Mouse (Mus musculus): ENCODE data around the gene Klf9. TPM values are rescaled to one million over a fixed set of nuclear protein-coding genes. Genes with fewer than 3 reads are reported as not detected.

Klf9 gene
- polyA plus RNA-seq, 1 experiment = 132 TPM

DNA sequence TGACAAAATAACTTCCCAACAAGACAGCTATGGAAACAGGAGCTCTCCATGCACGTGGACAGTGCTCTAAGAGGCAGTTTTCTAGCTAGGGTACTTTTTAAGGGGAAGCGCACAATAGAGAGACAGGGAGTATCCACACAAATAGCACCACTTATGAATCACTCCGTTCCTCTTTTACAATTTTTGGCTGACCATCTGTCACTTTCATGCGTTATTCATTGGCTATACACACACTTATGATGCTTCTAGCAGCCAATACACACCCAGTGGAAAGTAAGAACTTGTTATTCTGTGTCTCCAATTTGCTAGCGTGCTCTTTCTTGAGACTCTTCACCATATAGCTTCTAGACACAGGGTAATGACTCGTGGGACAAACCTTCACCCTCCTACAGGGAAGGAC lies 46.7 kb downstream of the Klf9 start:
- TF ChIP-seq CTCF (IDR thresholded peaks at IDR 0.05; ENCODE audit: insufficient read depth, low read depth, low read length) (no peak), POLR2A (IDR thresholded peaks at IDR 0.05; ENCODE audit: insufficient read depth, low read depth, low read length) (no peak)
- WGBS = 80% methylated on average over 6 of the region's 6 CpGs

DNA sequence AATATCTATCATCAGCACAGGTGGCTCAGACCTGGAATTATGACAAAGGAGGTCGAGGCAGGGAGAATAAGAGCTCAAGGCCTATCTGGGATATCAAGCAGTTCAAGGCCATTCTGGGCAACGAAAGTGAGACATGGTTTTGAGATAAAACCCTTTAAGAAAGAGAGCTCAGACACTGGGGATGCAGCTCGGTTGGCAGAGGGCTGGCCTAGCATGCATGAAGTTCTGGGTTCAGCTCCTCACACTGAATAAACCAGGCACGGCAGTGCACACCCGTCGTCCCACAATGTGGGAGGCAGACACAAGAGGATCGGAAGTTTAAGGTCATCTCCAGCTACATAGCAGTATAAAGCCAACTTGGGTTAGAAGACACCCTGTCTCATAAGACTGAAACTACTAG lies 48.0 kb downstream of the Klf9 start:
- 95% methylated on average over 7 of the region's 7 CpGs for WGBS

More for the DNA sequence above, 46.7 kb downstream of the Klf9 start:
- H3K4me1 ChIP-seq (ENCODE audit: control insufficient read depth, insufficient read depth, low read length) = 0 out of 2 replicates have a peak, but pooled peaks cover 5% of the 10 kb centered on the region
- H3K27ac ChIP-seq (ENCODE audit: insufficient read depth, low read depth, low read length) = no peak overlapping the region
- H3K4me3 ChIP-seq (ENCODE audit: insufficient read depth, low read depth, low read length) = no peak overlapping the region

DNA sequence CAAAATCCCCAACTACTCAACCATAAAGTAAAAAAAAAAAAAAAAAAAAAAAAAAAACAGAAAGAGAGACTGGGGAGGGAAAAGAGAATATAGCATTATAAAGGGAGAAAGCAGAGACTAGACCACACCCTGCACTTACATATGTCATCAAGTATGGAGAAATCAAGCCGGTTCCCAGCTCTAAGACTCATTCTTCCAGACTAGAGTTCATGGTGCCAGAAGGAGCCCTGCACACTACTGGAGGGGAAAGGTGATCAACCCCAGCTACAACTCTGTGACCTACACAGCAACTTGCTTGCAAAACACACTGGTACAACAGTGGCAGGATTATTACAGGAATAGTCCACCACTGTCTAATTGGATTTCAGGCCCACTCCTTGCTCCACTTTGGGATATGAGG lies 48.7 kb downstream of the Klf9 start:
- no peak for TF ChIP-seq CTCF (IDR thresholded peaks at IDR 0.05; ENCODE audit: insufficient read depth, low read depth, low read length)
- TF ChIP-seq POLR2A (IDR thresholded peaks at IDR 0.05; ENCODE audit: insufficient read depth, low read depth, low read length) = no peak

More for the DNA sequence above, 48.0 kb downstream of the Klf9 start:
- Histone ChIP-seq H3K4me3 (ENCODE audit: insufficient read depth, low read depth, low read length) (no peak overlapping the region), H3K27ac (ENCODE audit: insufficient read depth, low read depth, low read length) (no peak overlapping the region), H3K4me1 (ENCODE audit: control insufficient read depth, insufficient read depth, low read length) (0 out of 2 replicates have a peak, but pooled peaks cover 5% of the 10 kb centered on the region)
- TF ChIP-seq POLR2A (IDR thresholded peaks at IDR 0.05; ENCODE audit: insufficient read depth, low read depth, low read length) (no peak), CTCF (IDR thresholded peaks at IDR 0.05; ENCODE audit: insufficient read depth, low read depth, low read length) (no peak)

DNA sequence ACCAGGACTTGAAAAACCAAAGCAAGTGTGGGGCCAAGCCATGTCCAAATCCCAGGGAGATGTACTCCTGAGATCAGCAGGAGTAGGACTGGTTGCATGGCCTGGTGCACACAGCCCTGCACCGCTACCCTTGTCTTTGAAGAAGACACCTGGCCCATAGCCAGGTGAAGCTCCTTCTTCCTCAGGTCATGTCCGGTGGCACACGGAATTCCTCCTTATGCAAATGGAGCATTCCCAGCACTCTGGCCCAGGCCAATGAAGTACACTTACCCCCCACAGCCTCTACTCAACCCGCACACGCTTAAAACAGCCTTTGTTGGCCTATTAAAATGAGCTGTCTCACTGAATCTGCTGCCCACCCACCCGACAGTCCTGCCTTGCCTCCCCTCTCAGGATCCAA lies 50.5 kb downstream of the Klf9 start:
- H3K4me1 ChIP-seq (ENCODE audit: control insufficient read depth, insufficient read depth, low read length) = no peaks in the 10 kb centered on the region
- WGBS = 86% methylated on average over 6 of the region's 6 CpGs
- H3K4me3 ChIP-seq (ENCODE audit: insufficient read depth, low read depth, low read length) = no peak overlapping the region
- no peak overlapping the region for H3K27ac ChIP-seq (ENCODE audit: insufficient read depth, low read depth, low read length)
- no peak for TF ChIP-seq POLR2A (IDR thresholded peaks at IDR 0.05; ENCODE audit: insufficient read depth, low read depth, low read length)
- no peak for TF ChIP-seq CTCF (IDR thresholded peaks at IDR 0.05; ENCODE audit: insufficient read depth, low read depth, low read length)

More for the DNA sequence above, 48.7 kb downstream of the Klf9 start:
- 0 out of 2 replicates have a peak, but pooled peaks cover 2% of the 10 kb centered on the region for H3K4me1 ChIP-seq (ENCODE audit: control insufficient read depth, insufficient read depth, low read length)
- H3K4me3 ChIP-seq (ENCODE audit: insufficient read depth, low read depth, low read length) = no peak overlapping the region
- WGBS = 76% methylated on average over 1 of the region's 1 CpGs
- no peak overlapping the region for H3K27ac ChIP-seq (ENCODE audit: insufficient read depth, low read depth, low read length)

DNA sequence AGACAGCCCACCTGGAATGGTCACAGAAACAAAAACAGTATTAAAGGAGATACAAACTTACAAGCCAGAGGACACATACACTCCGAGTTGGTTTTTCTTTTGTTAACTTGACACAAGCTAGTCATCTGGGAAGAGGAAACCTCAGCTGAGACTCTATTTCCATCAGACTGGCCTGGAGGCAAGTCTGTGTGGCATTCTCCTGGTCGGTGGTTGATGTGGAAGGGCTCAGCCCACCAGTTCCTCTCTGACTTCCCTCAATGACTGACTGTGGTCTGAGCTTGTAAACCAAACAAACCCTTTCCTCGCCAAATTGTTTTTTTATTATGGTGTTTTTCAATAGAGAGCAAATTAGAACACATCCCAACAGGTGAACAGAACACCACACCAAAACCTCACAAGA lies 52.0 kb downstream of the Klf9 start:
- no peak for TF ChIP-seq CTCF (IDR thresholded peaks at IDR 0.05; ENCODE audit: insufficient read depth, low read depth, low read length)
- no peak for TF ChIP-seq POLR2A (IDR thresholded peaks at IDR 0.05; ENCODE audit: insufficient read depth, low read depth, low read length)
- H3K4me3 ChIP-seq (ENCODE audit: insufficient read depth, low read depth, low read length) = no peak overlapping the region
- H3K4me1 ChIP-seq (ENCODE audit: control insufficient read depth, insufficient read depth, low read length) = no peaks in the 10 kb centered on the region
- WGBS = 74% methylated on average over 3 of the region's 3 CpGs
- no peak overlapping the region for H3K27ac ChIP-seq (ENCODE audit: insufficient read depth, low read depth, low read length)

DNA sequence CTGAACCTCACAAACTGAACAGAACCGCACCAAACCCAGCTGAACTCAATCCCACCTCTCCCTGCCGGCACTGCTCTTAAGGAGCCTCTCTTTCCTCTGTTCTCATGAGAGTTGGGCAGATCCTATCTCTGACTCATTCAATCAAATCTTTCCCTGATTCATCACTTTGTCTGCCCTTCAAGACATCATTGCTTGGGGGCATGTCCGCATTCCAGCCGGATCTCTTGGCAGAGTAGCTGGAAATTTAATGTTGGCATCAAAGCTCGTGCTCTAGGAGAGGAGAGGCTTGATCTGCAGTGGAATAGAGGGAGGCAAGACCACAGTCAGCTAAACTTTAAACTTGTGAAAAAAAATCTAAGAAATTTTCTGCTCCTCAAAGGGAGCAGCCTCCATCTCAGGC lies 61.1 kb downstream of the Klf9 start:
- 97% methylated on average over 5 of the region's 5 CpGs for WGBS
- no peak for TF ChIP-seq POLR2A (IDR thresholded peaks at IDR 0.05; ENCODE audit: insufficient read depth, low read depth, low read length)
- Histone ChIP-seq H3K4me3 (ENCODE audit: insufficient read depth, low read depth, low read length) (no peak overlapping the region), H3K27ac (ENCODE audit: insufficient read depth, low read depth, low read length) (no peak overlapping the region), H3K4me1 (ENCODE audit: control insufficient read depth, insufficient read depth, low read length) (no peaks in the 10 kb centered on the region)

DNA sequence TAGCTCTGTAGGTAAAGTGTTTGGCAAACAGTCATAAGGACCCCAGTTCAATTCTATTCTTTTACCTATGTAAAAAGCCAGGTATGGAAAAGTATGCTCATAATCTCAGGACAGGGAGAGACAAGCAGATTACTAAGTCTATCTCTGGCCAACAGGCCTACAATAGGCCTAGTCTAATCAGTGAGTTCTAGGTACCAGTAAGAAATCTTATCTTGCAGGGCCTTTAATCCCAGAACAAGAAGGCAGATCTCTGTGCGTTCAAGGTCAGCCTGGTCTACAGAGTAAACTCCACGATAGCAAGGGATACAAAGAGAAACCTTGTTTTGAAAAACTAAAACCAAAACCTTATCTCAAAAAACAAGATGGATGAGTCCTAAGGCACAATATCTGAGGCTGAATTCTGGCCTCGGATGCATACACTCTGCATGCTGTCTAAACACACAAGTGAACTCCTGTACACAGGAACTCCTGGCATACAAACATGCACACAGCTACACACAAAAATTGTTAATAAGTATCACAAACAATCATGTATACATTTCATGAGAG lies 62.6 kb downstream of the Klf9 start:
- no peak overlapping the region for H3K4me3 ChIP-seq (ENCODE audit: insufficient read depth, low read depth, low read length)
- TF ChIP-seq CTCF (IDR thresholded peaks at IDR 0.05; ENCODE audit: insufficient read depth, low read depth, low read length) = no peak
- no peak for TF ChIP-seq POLR2A (IDR thresholded peaks at IDR 0.05; ENCODE audit: insufficient read depth, low read depth, low read length)
- WGBS = 93% methylated on average over 3 of the region's 3 CpGs
- no peaks in the 10 kb centered on the region for H3K4me1 ChIP-seq (ENCODE audit: control insufficient read depth, insufficient read depth, low read length)
- H3K27ac ChIP-seq (ENCODE audit: insufficient read depth, low read depth, low read length) = no peak overlapping the region

DNA sequence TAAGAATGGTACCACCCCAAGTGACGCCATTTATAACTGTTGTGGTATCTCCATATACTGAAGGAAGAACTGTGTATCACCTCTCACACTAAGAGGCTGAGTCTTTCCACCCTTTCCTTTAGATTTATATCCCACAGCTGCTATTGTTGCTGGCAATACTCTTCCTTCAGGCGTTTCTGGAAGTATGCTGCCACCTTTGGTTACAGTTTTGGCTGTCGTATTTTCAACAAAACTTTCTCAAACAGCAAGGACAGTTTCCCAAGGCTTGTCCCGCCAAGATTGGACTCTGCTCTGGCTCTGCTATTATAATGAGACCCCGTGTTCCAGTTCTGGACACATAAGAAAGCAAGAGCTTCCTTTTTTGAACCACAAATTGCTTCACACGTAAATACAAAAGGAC lies 70.3 kb downstream of the Klf9 start:
- WGBS = 61% methylated on average over 6 of the region's 6 CpGs
- Histone ChIP-seq H3K4me1 (ENCODE audit: control insufficient read depth, insufficient read depth, low read length) (no peaks in the 10 kb centered on the region), H3K27ac (ENCODE audit: insufficient read depth, low read depth, low read length) (no peak overlapping the region), H3K4me3 (ENCODE audit: insufficient read depth, low read depth, low read length) (no peak overlapping the region)
- no peak for TF ChIP-seq CTCF (IDR thresholded peaks at IDR 0.05; ENCODE audit: insufficient read depth, low read depth, low read length)
- no peak for TF ChIP-seq POLR2A (IDR thresholded peaks at IDR 0.05; ENCODE audit: insufficient read depth, low read depth, low read length)

DNA sequence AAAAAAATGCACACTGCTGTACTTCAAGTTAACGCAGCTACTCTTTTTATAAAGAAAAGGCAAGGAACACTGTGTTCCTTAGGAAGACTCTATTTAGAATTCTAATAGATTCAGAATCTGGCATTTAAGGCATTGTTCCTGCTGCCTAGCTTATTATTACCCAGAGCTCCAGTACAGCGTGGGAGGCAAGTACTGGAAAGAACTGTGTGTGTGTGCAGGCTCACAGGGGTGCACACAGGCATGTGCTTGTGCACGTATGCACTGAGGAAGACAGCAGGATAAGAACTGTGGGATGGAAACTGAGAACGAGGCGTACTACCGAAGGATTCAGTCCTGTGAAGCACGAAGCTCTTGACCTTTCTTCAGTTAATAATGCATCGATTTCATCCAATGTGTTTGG lies 73.3 kb downstream of the Klf9 start:
- TF ChIP-seq CTCF (IDR thresholded peaks at IDR 0.05; ENCODE audit: insufficient read depth, low read depth, low read length) (no peak), POLR2A (IDR thresholded peaks at IDR 0.05; ENCODE audit: insufficient read depth, low read depth, low read length) (no peak)
- H3K27ac ChIP-seq (ENCODE audit: insufficient read depth, low read depth, low read length) = peak overlapping the region; percentile 78
- WGBS = 22% methylated on average over 8 of the region's 8 CpGs
- no peaks in the 10 kb centered on the region for H3K4me1 ChIP-seq (ENCODE audit: control insufficient read depth, insufficient read depth, low read length)
- H3K4me3 ChIP-seq (ENCODE audit: insufficient read depth, low read depth, low read length) = no peak overlapping the region

Other genes starting within 250 kb of the Klf9 start
- 107 TPM in 1 of 2 replicates, not detected in the other for gene Smc5, start 132.7 kb downstream of the Klf9 start, polyA plus RNA-seq (2012; ENCODE audit: insufficient read depth, insufficient read length, low replicate concordance, missing spikeins)